Mouse (Mus musculus): ENCODE measurements around the gene Rhox2a. TPM values are rescaled to one million over a fixed set of nuclear protein-coding genes. Genes with fewer than 3 reads are reported as not detected.
"Not testable (repeated sequence)": the region's sequence is repeated elsewhere in the genome, so short reads cannot be mapped to it uniquely, and the experiment has no call there.

Gene Rhox2a
- not detected in 2 replicates for polyA plus RNA-seq (2016; fragmentation: Nextera tagmentation; extraction: Ambion mirVana)

DNA sequence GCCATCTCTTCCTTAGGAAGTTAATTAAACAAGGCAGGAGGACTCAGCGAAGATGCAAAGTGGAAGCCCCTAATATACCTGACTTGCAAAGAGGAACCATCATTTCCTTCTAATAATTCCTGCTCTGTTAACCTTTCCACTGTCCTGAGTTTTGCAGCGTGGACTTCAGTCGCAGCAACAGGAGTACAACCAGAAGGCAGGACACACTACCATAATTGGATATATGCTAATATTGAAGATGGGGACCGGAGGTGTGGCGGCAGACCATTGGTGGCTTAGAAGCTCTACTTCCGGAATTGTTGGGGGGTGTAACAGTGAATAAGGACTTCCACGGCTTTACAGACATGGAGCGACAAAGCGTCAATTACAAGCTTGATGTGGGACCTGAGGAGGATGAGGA, at the start of gene Rhox2a:
Rhox2a (plus strand) TSS at position 301 of the 400 bp plus-strand sequence.
- H3K27ac ChIP-seq; H3K9me3 ChIP-seq; H3K27me3 ChIP-seq (ENCODE audit: insufficient read depth, poor library complexity, severe bottlenecking); H3K4me1 ChIP-seq; DNase-seq (ENCODE audit: low spot score); H3K36me3 ChIP-seq; H3K4me3 ChIP-seq: not testable (repeated sequence)
- WGBS, result 100% methylated on average over 2 of the region's 9 CpGs

DNA sequence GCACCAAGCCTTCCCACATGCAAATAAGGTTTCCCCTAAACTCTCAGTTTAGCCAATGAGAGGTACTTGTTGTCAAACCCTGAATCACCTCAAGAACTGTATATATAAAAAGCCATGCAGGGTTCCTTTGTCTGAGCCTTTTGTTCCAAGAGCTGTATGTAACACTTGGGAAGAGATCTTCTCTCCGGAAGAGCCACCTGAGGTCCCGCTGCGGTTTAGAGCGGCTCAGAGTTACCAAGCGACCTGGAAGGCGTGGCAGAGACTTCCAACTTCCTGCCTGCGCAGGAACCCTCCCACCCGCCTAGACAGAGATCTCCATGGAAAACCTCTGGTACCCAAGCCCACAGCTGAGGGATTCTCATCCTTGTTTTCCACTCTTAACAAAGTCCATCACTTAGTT, 46.1 kb upstream of the Rhox2a start:
- Histone ChIP-seq H3K4me3 (no peak overlapping the region), H3K36me3 (no peaks in the 10 kb centered on the region), H3K27me3 (ENCODE audit: insufficient read depth, poor library complexity, severe bottlenecking) (no peaks in the 10 kb centered on the region), H3K27ac (no peak overlapping the region), H3K9me3 (no peaks in the 10 kb centered on the region), H3K4me1 (no peaks in the 10 kb centered on the region)
- DNase-seq (ENCODE audit: low spot score), result no peak
- 55% methylated on average over 8 of the region's 8 CpGs for WGBS

- Histone ChIP-seq H3K4me3 (no peak within 1 kb of the TSS), H3K9me3 (no peaks in the 10 kb centered on the region), H3K27me3 (ENCODE audit: insufficient read depth, poor library complexity, severe bottlenecking) (no peaks in the 10 kb centered on the region), H3K27ac (no peak within 1 kb of the TSS), H3K4me1 (no peaks in the 10 kb centered on the region), H3K36me3 (no peaks in the 10 kb centered on the region)
- 80% methylated on average over 10 of the region's 10 CpGs for WGBS
- DNase-seq (ENCODE audit: low spot score), result no peak
These were observed 33.8 kb upstream of the Rhox2a start, which contains the start of gene Gm9 for GRCm38 (mm10) chrX:37210941-37211340. Gm9 (minus strand) TSS chrX:37211041.

GRCm38 (mm10) chrX:37222158-37222557, 22.6 kb upstream of the Rhox2a start, which contains the start of gene Rhox1:
Rhox1 (minus strand) TSS chrX:37222258.
- not testable (repeated sequence) for H3K27ac ChIP-seq, H3K36me3 ChIP-seq
- WGBS, result 63% methylated on average over 1 of the region's 1 CpGs

GRCm38 (mm10) chrX:37249619-37250018, 4.8 kb downstream of the Rhox2a start, which contains the start of gene Rhox3a:
Rhox3a (plus strand) TSS chrX:37249919.
- not testable (repeated sequence) for H3K36me3 ChIP-seq; H3K4me1 ChIP-seq; H3K4me3 ChIP-seq; DNase-seq (ENCODE audit: low spot score); H3K27me3 ChIP-seq (ENCODE audit: insufficient read depth, poor library complexity, severe bottlenecking); H3K9me3 ChIP-seq; H3K27ac ChIP-seq
- WGBS, result 81% methylated on average over 1 of the region's 3 CpGs

More at GRCm38 (mm10) chrX:37222158-37222557, 22.6 kb upstream of the Rhox2a start, which contains the start of gene Rhox1:
- H3K9me3 ChIP-seq; H3K27me3 ChIP-seq (ENCODE audit: insufficient read depth, poor library complexity, severe bottlenecking); H3K4me1 ChIP-seq; DNase-seq (ENCODE audit: low spot score); H3K4me3 ChIP-seq: not testable (repeated sequence)

- not testable (repeated sequence) for H3K9me3 ChIP-seq; H3K4me1 ChIP-seq; H3K36me3 ChIP-seq; H3K27me3 ChIP-seq (ENCODE audit: insufficient read depth, poor library complexity, severe bottlenecking); DNase-seq (ENCODE audit: low spot score); H3K27ac ChIP-seq; H3K4me3 ChIP-seq
- 88% methylated on average over 11 of the region's 19 CpGs for WGBS
These were observed 20.3 kb downstream of the Rhox2a start, which contains the start of gene Rhox4a for GRCm38 (mm10) chrX:37265038-37265437. Rhox4a (plus strand) TSS chrX:37265338.

Other genes starting within 250 kb of the Rhox2a start
- 1.8 and 2.3 TPM in 2 replicates for gene Sowahd, start 196.1 kb upstream of the Rhox2a start, polyA plus RNA-seq (2016; fragmentation: Nextera tagmentation; extraction: Ambion mirVana)
- gene Rpl39, start 159.6 kb upstream of the Rhox2a start, polyA plus RNA-seq (2016; fragmentation: Nextera tagmentation; extraction: Ambion mirVana), result 364 and 381 TPM in 2 replicates
- gene Upf3b, start 134.7 kb upstream of the Rhox2a start, polyA plus RNA-seq (2016; fragmentation: Nextera tagmentation; extraction: Ambion mirVana), result 11.2 and 15.3 TPM in 2 replicates
- gene Nkap, start 118.2 kb upstream of the Rhox2a start, polyA plus RNA-seq (2016; fragmentation: Nextera tagmentation; extraction: Ambion mirVana), result 12.8 and 13.6 TPM in 2 replicates
- gene Akap14, start 76.1 kb upstream of the Rhox2a start, polyA plus RNA-seq (2016; fragmentation: Nextera tagmentation; extraction: Ambion mirVana), result not detected in 2 replicates
- gene Ndufa1, start 53.8 kb upstream of the Rhox2a start, polyA plus RNA-seq (2016; fragmentation: Nextera tagmentation; extraction: Ambion mirVana), result 466 and 555 TPM in 2 replicates
- gene Rnf113a1, start 53.7 kb upstream of the Rhox2a start, polyA plus RNA-seq (2016; fragmentation: Nextera tagmentation; extraction: Ambion mirVana), result 7.8 and 8.5 TPM in 2 replicates
- gene Gm9, start 33.9 kb upstream of the Rhox2a start, polyA plus RNA-seq (2016; fragmentation: Nextera tagmentation; extraction: Ambion mirVana), result not detected in 2 replicates
- not detected in 2 replicates for gene Rhox1, start 22.7 kb upstream of the Rhox2a start, polyA plus RNA-seq (2016; fragmentation: Nextera tagmentation; extraction: Ambion mirVana)
- gene Rhox3a, start 4.9 kb downstream of the Rhox2a start, polyA plus RNA-seq (2016; fragmentation: Nextera tagmentation; extraction: Ambion mirVana), result not detected in 2 replicates
- not detected in 2 replicates for gene Rhox4a, start 20.4 kb downstream of the Rhox2a start, polyA plus RNA-seq (2016; fragmentation: Nextera tagmentation; extraction: Ambion mirVana)
- gene Rhox3a2, start 135.1 kb downstream of the Rhox2a start, polyA plus RNA-seq (2016; fragmentation: Nextera tagmentation; extraction: Ambion mirVana), result not detected in 2 replicates
- 0.75 TPM in 1 of 2 replicates, not detected in the other for gene Rhox4a2, start 145.9 kb downstream of the Rhox2a start, polyA plus RNA-seq (2016; fragmentation: Nextera tagmentation; extraction: Ambion mirVana)
- not detected in 2 replicates for gene Rhox2b, start 167.1 kb downstream of the Rhox2a start, polyA plus RNA-seq (2016; fragmentation: Nextera tagmentation; extraction: Ambion mirVana)
- 0.42 and 0.63 TPM in 2 replicates for gene Rhox4b, start 187.5 kb downstream of the Rhox2a start, polyA plus RNA-seq (2016; fragmentation: Nextera tagmentation; extraction: Ambion mirVana)
- gene Rhox2c, start 208.7 kb downstream of the Rhox2a start, polyA plus RNA-seq (2016; fragmentation: Nextera tagmentation; extraction: Ambion mirVana), result not detected in 2 replicates
- gene Rhox3c, start 213.6 kb downstream of the Rhox2a start, polyA plus RNA-seq (2016; fragmentation: Nextera tagmentation; extraction: Ambion mirVana), result not detected in 2 replicates
- gene Rhox4c, start 235.4 kb downstream of the Rhox2a start, polyA plus RNA-seq (2016; fragmentation: Nextera tagmentation; extraction: Ambion mirVana), result not detected in 2 replicates
- not detected in 2 replicates for gene Rhox2d, start 248.5 kb downstream of the Rhox2a start, polyA plus RNA-seq (2016; fragmentation: Nextera tagmentation; extraction: Ambion mirVana)

Measured in heart, embryonic 10.5 days (tissue).